Mouse (Mus musculus): Measurements from ENCODE around the gene Slc17a7.

DNA sequence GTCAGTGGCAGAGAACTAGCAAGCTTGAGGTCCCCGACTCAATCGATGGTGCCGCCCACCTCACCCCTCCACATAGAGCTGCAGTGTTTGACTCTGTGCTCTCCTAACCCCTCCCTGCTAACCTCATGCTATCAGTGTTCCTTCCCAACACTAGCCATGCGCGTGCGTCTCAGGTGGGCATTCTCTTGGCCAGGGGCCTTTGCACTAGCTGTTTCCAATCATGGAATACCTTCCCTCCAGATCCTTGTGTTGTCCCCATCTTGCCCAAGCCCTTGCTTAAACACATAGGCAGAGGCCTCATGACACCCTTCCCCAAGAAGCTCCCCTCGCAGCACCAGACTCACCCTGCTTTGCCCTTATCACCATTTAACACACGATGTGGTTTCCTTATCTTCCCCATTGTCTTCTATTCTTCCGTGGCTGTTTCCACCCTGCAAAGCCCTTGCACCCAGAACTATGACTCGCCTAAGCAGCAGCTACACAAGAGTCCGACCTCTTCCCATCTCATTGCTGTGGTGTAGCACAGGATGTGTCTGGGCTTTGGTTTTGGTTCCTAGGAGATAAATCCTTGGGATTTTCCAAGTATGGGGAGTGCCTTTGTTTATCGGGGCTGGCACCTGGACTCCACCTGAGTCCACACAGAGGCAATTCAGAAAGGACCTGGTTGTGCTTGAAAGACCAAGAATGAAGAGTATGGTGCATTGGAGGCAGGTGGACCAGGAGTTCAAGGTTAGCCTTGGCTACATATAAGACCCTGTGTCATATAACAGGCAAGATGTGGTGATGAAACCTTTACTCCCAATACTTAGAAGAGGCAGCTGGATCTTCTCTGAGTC lies 26.4 kb upstream of the Slc17a7 start:
- TF ChIP-seq CTCF (IDR thresholded peaks at IDR 0.05; ENCODE audit: borderline replicate concordance, control insufficient read depth, extremely low read depth, insufficient read depth, low read length, poor library complexity) (no peak), POLR2A (IDR thresholded peaks at IDR 0.05; ENCODE audit: control insufficient read depth, extremely low read depth, insufficient read depth, low read length, poor library complexity) (no peak)
